Mouse (Mus musculus): ENCODE measurements around the gene Sh3d21.

Sh3d21 gene

GRCm38 (mm10) chr4:126141021-126141420, 22.3 kb downstream of the Sh3d21 start:
- no peak for DNase-seq

- DNase-seq = no peak
These were observed 25.5 kb downstream of the Sh3d21 start for GRCm38 (mm10) chr4:126137773-126138172.

GRCm38 (mm10) chr4:126134639-126135038, 28.7 kb downstream of the Sh3d21 start:
- peak; percentile 39 to 42 for DNase-seq

- DNase-seq = no peak
These were observed 29.1 kb downstream of the Sh3d21 start for GRCm38 (mm10) chr4:126134236-126134635.

GRCm38 (mm10) chr4:126132636-126133264, 30.5 kb downstream of the Sh3d21 start:
- DNase-seq = no peak

GRCm38 (mm10) chr4:126131290-126132121, 31.8 kb downstream of the Sh3d21 start:
- DNase-seq = no peak

- no peak for DNase-seq
These were observed 32.8 kb downstream of the Sh3d21 start for GRCm38 (mm10) chr4:126130502-126130901.

GRCm38 (mm10) chr4:126123309-126124040, 39.8 kb downstream of the Sh3d21 start:
- peak; percentile 54 to 56 for DNase-seq

- DNase-seq = peak; percentile 52 to 58
These were observed 42.8 kb downstream of the Sh3d21 start for GRCm38 (mm10) chr4:126120506-126120905.

GRCm38 (mm10) chr4:126120052-126120451, 43.2 kb downstream of the Sh3d21 start:
- DNase-seq = peak; percentile 81 to 91

- DNase-seq = peak; percentile 56 to 57
These were observed 44.2 kb downstream of the Sh3d21 start for GRCm38 (mm10) chr4:126119051-126119450.

GRCm38 (mm10) chr4:126118651-126119050, 44.6 kb downstream of the Sh3d21 start:
- DNase-seq = peak; percentile 73 to 74

- peak in 1 of 2 experiments; percentile 35 for DNase-seq
These were observed 46.2 kb downstream of the Sh3d21 start for GRCm38 (mm10) chr4:126117116-126117515.

GRCm38 (mm10) chr4:126115871-126116521, 47.3 kb downstream of the Sh3d21 start:
- no peak for DNase-seq

- no peak for DNase-seq
These were observed 47.9 kb downstream of the Sh3d21 start for GRCm38 (mm10) chr4:126115411-126115810.

- DNase-seq = peak; percentile 72 to 74
These were observed 49.3 kb downstream of the Sh3d21 start for GRCm38 (mm10) chr4:126113943-126114342.

- DNase-seq = peak; percentile 69 to 76
These were observed 50.0 kb downstream of the Sh3d21 start for GRCm38 (mm10) chr4:126113243-126113642.

- peak in 1 of 2 experiments; percentile 52 for DNase-seq
These were observed 52.1 kb downstream of the Sh3d21 start for GRCm38 (mm10) chr4:126111153-126111549.

- DNase-seq = peak; percentile 78 to 79
These were observed 52.7 kb downstream of the Sh3d21 start for GRCm38 (mm10) chr4:126110374-126111152.

GRCm38 (mm10) chr4:126109613-126110373, 53.5 kb downstream of the Sh3d21 start:
- DNase-seq = peak in 1 of 2 experiments; percentile 39
